Mouse (Mus musculus) CD4-positive helper T cell, adult 2 months (primary cell): ENCODE data around the gene Gm29049.
"Not testable (repeated sequence)": the region's sequence is repeated elsewhere in the genome, so short reads cannot be mapped to it uniquely, and the experiment has no call there.

Experiments used
- DNase-seq: peaks from one replicate; pipeline ENCODE4 v3.0.0-alpha.2; 2012; ENCODE audit warnings: low read depth, missing footprints, low spot score

Gm29049 gene

DNA sequence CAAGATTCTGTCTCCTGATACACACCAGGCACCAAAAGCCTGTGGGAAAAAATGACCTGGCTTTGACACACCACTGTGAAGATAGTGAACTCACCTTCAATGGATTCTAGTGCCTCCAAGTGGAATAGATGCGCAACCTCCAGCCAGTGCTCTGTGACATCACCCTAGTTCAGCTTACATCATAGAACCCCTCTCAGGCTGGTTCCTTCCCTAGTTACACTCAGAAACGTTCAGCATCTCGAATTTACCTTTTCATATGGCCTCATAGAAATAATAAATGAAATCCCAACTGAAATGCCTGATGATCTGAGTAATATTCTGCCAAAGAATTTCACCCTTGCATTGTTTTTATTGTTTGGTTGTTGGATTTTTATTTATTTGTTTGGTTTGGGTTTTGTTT, at the start of gene Gm29049:
Gene Gm29049, minus strand, starts transcription at position 101 of the 400 bp plus-strand sequence.
- not testable (repeated sequence) for DNase-seq
